Mouse (Mus musculus): ENCODE measurements around the gene Cd34. TPM values are rescaled to one million over a fixed set of nuclear protein-coding genes. Genes with fewer than 3 reads are reported as not detected.

Gene Cd34
- polyA plus RNA-seq, 1 experiment from 2014 or later = 0.07 TPM

Other genes with a start within 250 kb of the Cd34 start
- gene Cd46, start 153.4 kb downstream of the Cd34 start, polyA plus RNA-seq (2018) = 0.09 to 0.36 TPM (median 0.27 TPM) in 3 replicates
- gene Cr1l, start 192.8 kb downstream of the Cd34 start, polyA plus RNA-seq (2018) = 103 to 129 TPM (median 106 TPM) in 3 replicates
- not detected in 3 replicates for gene Cr2, start 237.9 kb downstream of the Cd34 start, polyA plus RNA-seq (2018)